Mouse (Mus musculus) heart, adult 2 months (tissue): ENCODE data around the gene Gm42906. TPM values are rescaled to one million over a fixed set of nuclear protein-coding genes. Genes with fewer than 3 reads are reported as not detected.

ENCODE experiments used
- DNase-seq, 2 experiments: peaks; one replicate each; pipeline ENCODE4 v3.0.0; 2021
- H3K27ac ChIP-seq: fragments of 200-600 bp; 2 replicates; pipeline ENCODE4 v1.8.1; 2022
- H3K27me3 ChIP-seq: fragments of 200-500 bp; 2 replicates; pipeline ENCODE4 v1.6.1; 2012; ENCODE audit warnings: mild to moderate bottlenecking, low read length, inconsistent platforms, mixed read lengths; ENCODE audit not compliant: control insufficient read depth, insufficient read depth
- H3K36me3 ChIP-seq: fragments of 200-500 bp; 2 replicates; pipeline ENCODE4 v1.6.1; 2012; ENCODE audit warnings: low read length, inconsistent platforms; ENCODE audit not compliant: control insufficient read depth, insufficient read depth
- H3K4me1 ChIP-seq: fragments of 200-500 bp; 2 replicates; pipeline ENCODE4 v1.6.1; 2011; ENCODE audit warnings: low read length; ENCODE audit not compliant: control insufficient read depth, insufficient read depth
- H3K4me3 ChIP-seq: fragments of 200-600 bp; 2 replicates; pipeline ENCODE4 v1.8.1; 2022
- H3K79me2 ChIP-seq: fragments of 200-500 bp; replicated peaks from 2 replicates; pipeline ENCODE4 v1.6.1; 2012; ENCODE audit warnings: mild to moderate bottlenecking, inconsistent platforms, low read length, moderate library complexity, mixed read lengths; ENCODE audit not compliant: control insufficient read depth, insufficient read depth
- H3K9ac ChIP-seq: fragments of 200-500 bp; 2 replicates; pipeline ENCODE4 v1.6.1; 2012; ENCODE audit warnings: low read depth, mild to moderate bottlenecking, control low read depth, inconsistent platforms, low read length, mixed read lengths
- CTCF ChIP-seq: fragments of 200-600 bp; IDR thresholded peaks from 2 replicates; pipeline ENCODE4 v1.8.1; 2022; ENCODE audit warnings: antibody characterized with exemption, mild to moderate bottlenecking, moderate library complexity
- EP300 ChIP-seq: fragments of 200-500 bp; IDR thresholded peaks from 2 replicates; pipeline ENCODE4 v1.6.1; 2011; ENCODE audit warnings: low read depth, low read length, control low read depth; ENCODE audit not compliant: insufficient read depth
- POLR2A ChIP-seq: fragments of 200-500 bp; IDR thresholded peaks from 2 replicates; pipeline ENCODE4 v1.6.1; 2011; ENCODE audit warnings: mild to moderate bottlenecking, low read depth, low read length, control low read depth; ENCODE audit not compliant: insufficient read depth
- WGBS: fragments of 180-500 bp; shearing (Covaris S2); methylation state at CpG from one replicate; pipeline ENCODE4 v1.1.7; 2018; 5-methylcytosine and 5-hydroxymethylcytosine counted together
- intact Hi-C: fragments of 180-260 bp; cut with DNase I; formaldehyde crosslinking; loops from one replicate; pipeline ENCODE4 v1.15.1; 2025
- polyA plus RNA-seq: library from polyadenylated mRNA; depleted of rRNA; stranded (reverse); fragments of >200 nt; gene quantifications from 2 replicates; pipeline ENCODE4 v1.2.3, GENCODE M21; 2012
- total RNA-seq, 2 experiments: library from RNA; stranded (reverse); gene quantifications; 2 replicates each; pipeline ENCODE4 v1.2.3; 2021

Gm42906 gene
- total and polyA plus RNA-seq, 3 experiments = 2.9 TPM; not detected in 2

DNA sequence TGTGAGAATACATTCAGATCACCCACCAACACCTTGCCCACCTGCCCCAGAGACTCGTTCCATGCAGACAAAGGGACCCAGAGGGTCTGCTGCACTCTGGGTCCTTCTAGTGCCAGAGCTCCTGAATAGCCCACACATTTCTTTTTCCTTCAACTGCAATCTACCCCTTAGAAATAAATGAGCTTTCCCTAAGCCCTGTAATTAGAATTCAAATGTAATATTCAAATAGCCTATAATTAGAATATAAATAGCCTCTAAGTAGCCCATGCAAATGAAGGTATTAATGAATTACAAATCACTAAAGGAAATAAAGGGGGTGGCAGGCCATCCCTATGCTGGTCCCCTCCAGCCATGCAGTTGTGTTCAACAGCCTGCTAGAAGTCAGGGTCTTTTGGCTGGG is 18.7 kb downstream of the Gm42906 start:
- DNase-seq = no peak
- TF ChIP-seq CTCF (no peak), POLR2A (no peak), EP300 (no peak)
- Histone ChIP-seq H3K4me1 (peaks cover 4% of the 10 kb centered on the region; the same call in 1 of the 2 replicates), H3K4me3 (no peak overlapping the region), H3K36me3 (no peaks in the 10 kb centered on the region), H3K9ac (no peak overlapping the region), H3K79me2 (no peaks in the 10 kb centered on the region), H3K27me3 (no peaks in the 10 kb centered on the region), H3K27ac (no peak overlapping the region)
- 61% methylated on average over 1 of the region's 1 CpGs for WGBS
- intact Hi-C loops = no loop called here

- no peak for TF ChIP-seq POLR2A
- TF ChIP-seq CTCF = no peak
- TF ChIP-seq EP300 = no peak
- Histone ChIP-seq H3K27me3 (no peaks in the 10 kb centered on the region), H3K4me3 (no peak overlapping the region), H3K79me2 (no peaks in the 10 kb centered on the region), H3K9ac (no peak overlapping the region), H3K27ac (no peak overlapping the region), H3K4me1 (peaks cover 4% of the 10 kb centered on the region; the same call in 1 of the 2 replicates), H3K36me3 (no peaks in the 10 kb centered on the region)
- intact Hi-C loops = no loop called here
- no peak for DNase-seq
- 68% methylated on average over 7 of the region's 7 CpGs for WGBS
Observed at GRCm38 (mm10) chr5:151408124-151408900, 19.7 kb downstream of the Gm42906 start.

- no peak overlapping the region for H3K9ac ChIP-seq
- H3K4me3 ChIP-seq = no peak overlapping the region
- H3K4me1 ChIP-seq = peaks cover 1% of the 10 kb centered on the region; the same call in 1 of the 2 replicates
- H3K36me3 ChIP-seq = no peaks in the 10 kb centered on the region
- 83% methylated on average over 3 of the region's 3 CpGs for WGBS
- intact Hi-C loops = no loop called here
- no peak for TF ChIP-seq CTCF
- TF ChIP-seq POLR2A = no peak
- TF ChIP-seq EP300 = no peak
- no peak for DNase-seq
- H3K27me3 ChIP-seq = no peaks in the 10 kb centered on the region
- H3K27ac ChIP-seq = no peak overlapping the region
- H3K79me2 ChIP-seq = no peaks in the 10 kb centered on the region
Observed at GRCm38 (mm10) chr5:151407493-151407892, 20.5 kb downstream of the Gm42906 start.

- TF ChIP-seq EP300 (no peak), CTCF (no peak), POLR2A (no peak)
- Histone ChIP-seq H3K4me1 (no peaks in the 10 kb centered on the region), H3K36me3 (no peaks in the 10 kb centered on the region), H3K27me3 (peaks cover 1% of the 10 kb centered on the region; the same call in 1 of the 2 replicates), H3K79me2 (no peaks in the 10 kb centered on the region), H3K4me3 (no peak overlapping the region), H3K9ac (no peak overlapping the region), H3K27ac (no peak overlapping the region)
- no peak for DNase-seq
- 78% methylated on average over 5 of the region's 5 CpGs for WGBS
- intact Hi-C loops = no loop called here
Observed at GRCm38 (mm10) chr5:151406276-151406675, 21.7 kb downstream of the Gm42906 start.

- Histone ChIP-seq H3K79me2 (no peaks in the 10 kb centered on the region), H3K36me3 (no peaks in the 10 kb centered on the region), H3K27ac (no peak overlapping the region), H3K9ac (no peak overlapping the region), H3K27me3 (peaks cover 1% of the 10 kb centered on the region; the same call in 1 of the 2 replicates), H3K4me3 (no peak overlapping the region), H3K4me1 (no peaks in the 10 kb centered on the region)
- 83% methylated on average over 8 of the region's 8 CpGs for WGBS
- intact Hi-C loops = no loop called here
- DNase-seq = no peak
- no peak for TF ChIP-seq POLR2A
- TF ChIP-seq EP300 = no peak
- no peak for TF ChIP-seq CTCF
Observed at GRCm38 (mm10) chr5:151405314-151405903, 22.6 kb downstream of the Gm42906 start.

DNA sequence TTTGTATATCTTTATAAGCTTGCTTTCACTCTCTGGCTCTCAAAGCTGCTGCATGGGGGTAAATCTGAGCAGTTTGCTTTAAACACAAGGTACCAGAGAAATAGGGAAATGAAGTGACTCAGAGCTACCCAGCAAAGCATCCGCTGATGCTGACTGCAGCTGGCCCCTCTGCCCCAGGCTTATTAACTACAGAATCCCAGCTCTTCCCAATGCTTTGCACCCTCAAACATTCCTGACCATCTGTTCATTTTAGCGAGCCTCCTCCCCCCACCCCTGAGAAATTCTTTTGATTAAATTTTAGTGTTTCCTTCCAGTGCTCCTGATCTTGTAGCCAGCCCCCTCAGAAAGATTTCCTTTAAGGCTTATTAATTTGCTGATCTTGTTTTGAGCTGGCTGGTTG is 24.4 kb downstream of the Gm42906 start:
- WGBS = 50% methylated on average over 2 of the region's 2 CpGs
- peaks cover 1% of the 10 kb centered on the region; the same call in 1 of the 2 replicates for H3K27me3 ChIP-seq
- intact Hi-C loops = no loop called here
- TF ChIP-seq POLR2A (no peak), CTCF (no peak), EP300 (no peak)
- no peaks in the 10 kb centered on the region for H3K36me3 ChIP-seq
- no peak overlapping the region for H3K9ac ChIP-seq
- no peaks in the 10 kb centered on the region for H3K79me2 ChIP-seq
- no peaks in the 10 kb centered on the region for H3K4me1 ChIP-seq
- no peak overlapping the region for H3K27ac ChIP-seq
- no peak overlapping the region for H3K4me3 ChIP-seq
- no peak for DNase-seq
